Mouse (Mus musculus) C2C12 (cell line): ENCODE results near the gene Kcne4. TPM values are rescaled to one million over a fixed set of nuclear protein-coding genes. Genes with fewer than 3 reads are reported as not detected.

ENCODE experiments used
- H3K27me3 ChIP-seq: one replicate; pipeline ENCODE4 v1.6.1; 2011; ENCODE audit not compliant: control insufficient read depth, insufficient read depth, insufficient read length
- H3K36me3 ChIP-seq: one replicate; pipeline ENCODE4 v1.6.1; 2011; ENCODE audit not compliant: control insufficient read depth, insufficient read depth
- H3K4me3 ChIP-seq: one replicate; pipeline ENCODE4 v1.5.1; 2011; ENCODE audit warnings: mild to moderate bottlenecking, control low read depth; ENCODE audit not compliant: poor library complexity, insufficient read depth, severe bottlenecking
- H3K79me2 ChIP-seq: one replicate; pipeline ENCODE4 v1.6.1; 2011; ENCODE audit not compliant: control insufficient read depth, insufficient read depth
- H3K79me3 ChIP-seq: one replicate; pipeline ENCODE4 v1.6.1; 2011; ENCODE audit warnings: low read depth, control low read depth
- H3ac ChIP-seq: one replicate; pipeline ENCODE3; 2011; ENCODE audit warnings: low read depth; ENCODE audit not compliant: control insufficient read depth, insufficient read length
- CEBPB ChIP-seq: IDR thresholded peaks from one replicate; pipeline ENCODE4 v1.6.1; 2011; ENCODE audit warnings: low read depth, mild to moderate bottlenecking, control low read depth, moderate library complexity
- CTCF ChIP-seq: IDR thresholded peaks from one replicate; pipeline ENCODE4 v1.5.1; 2011; ENCODE audit not compliant: control insufficient read depth, insufficient read depth, insufficient read length
- FOSL1 ChIP-seq: IDR thresholded peaks from one replicate; pipeline ENCODE4 v1.8.0; 2011; ENCODE audit warnings: mild to moderate bottlenecking, low read length; ENCODE audit not compliant: poor library complexity, insufficient read depth, severe bottlenecking
- MAX ChIP-seq: IDR thresholded peaks from one replicate; pipeline ENCODE4 v1.6.1; 2011; ENCODE audit warnings: mild to moderate bottlenecking, control low read depth
- MYOD1 ChIP-seq: IDR thresholded peaks from one replicate; pipeline ENCODE4 v1.6.1; 2011; ENCODE audit warnings: low read depth; ENCODE audit not compliant: control insufficient read depth, insufficient read length
- MYOG ChIP-seq: IDR thresholded peaks from one replicate; pipeline ENCODE4 v1.6.1; 2011; ENCODE audit not compliant: control insufficient read depth, insufficient read length; ENCODE audit errors: extremely low read depth
- USF1 ChIP-seq: IDR thresholded peaks from one replicate; pipeline ENCODE4 v1.6.1; 2011; ENCODE audit warnings: low read depth, mild to moderate bottlenecking, control low read depth, moderate library complexity
- polyA plus RNA-seq: library from polyadenylated mRNA; unstranded; fragments of >200 nt; fragmentation: generic; extraction: Trizol; gene quantifications from one replicate; pipeline ENCODE4 v1.2.1, GENCODE M21; 2012; ENCODE audit warnings: missing spikeins

The Kcne4 gene
- polyA plus RNA-seq, 1 experiment, result 0.04 TPM

- no peak for TF ChIP-seq CTCF
- no peak for TF ChIP-seq CEBPB
- no peak overlapping the region for H3K4me3 ChIP-seq
- no peaks in the 10 kb centered on the region for H3K79me3 ChIP-seq
- no peaks in the 10 kb centered on the region for H3K27me3 ChIP-seq
- no peak overlapping the region for H3ac ChIP-seq
- H3K36me3 ChIP-seq, result no peaks in the 10 kb centered on the region
- H3K79me2 ChIP-seq, result no peaks in the 10 kb centered on the region
Measured at GRCm38 (mm10) chr1:78821111-78821510, 4.6 kb downstream of the Kcne4 start.

GRCm38 (mm10) chr1:78821733-78822430 lies 5.3 kb downstream of the Kcne4 start:
- no peaks in the 10 kb centered on the region for H3K79me2 ChIP-seq
- H3K79me3 ChIP-seq, result no peaks in the 10 kb centered on the region
- no peak overlapping the region for H3K4me3 ChIP-seq
- TF ChIP-seq MYOD1 (no peak), CEBPB (no peak), CTCF (no peak), USF1 (no peak), MYOG (no peak), MAX (no peak), FOSL1 (no peak)
- no peak overlapping the region for H3ac ChIP-seq
- no peaks in the 10 kb centered on the region for H3K36me3 ChIP-seq
- no peaks in the 10 kb centered on the region for H3K27me3 ChIP-seq

GRCm38 (mm10) chr1:78825246-78825645 lies 8.7 kb downstream of the Kcne4 start:
- Histone ChIP-seq H3K79me3 (no peaks in the 10 kb centered on the region), H3K27me3 (no peaks in the 10 kb centered on the region), H3ac (no peak overlapping the region), H3K4me3 (no peak overlapping the region), H3K79me2 (no peaks in the 10 kb centered on the region), H3K36me3 (no peaks in the 10 kb centered on the region)
- TF ChIP-seq MYOG (no peak), USF1 (no peak), CTCF (no peak), MAX (no peak), FOSL1 (no peak), MYOD1 (no peak), CEBPB (no peak)

- H3K36me3 ChIP-seq, result no peaks in the 10 kb centered on the region
- no peaks in the 10 kb centered on the region for H3K79me3 ChIP-seq
- H3ac ChIP-seq, result no peak overlapping the region
- TF ChIP-seq MAX (no peak), FOSL1 (no peak), USF1 (no peak), MYOG (no peak), CTCF (no peak), CEBPB (no peak), MYOD1 (no peak)
- no peaks in the 10 kb centered on the region for H3K79me2 ChIP-seq
- H3K27me3 ChIP-seq, result no peaks in the 10 kb centered on the region
- H3K4me3 ChIP-seq, result no peak overlapping the region
Measured at GRCm38 (mm10) chr1:78838468-78838867, 21.9 kb downstream of the Kcne4 start.

- Histone ChIP-seq H3K4me3 (no peak overlapping the region), H3K27me3 (no peaks in the 10 kb centered on the region), H3K36me3 (no peaks in the 10 kb centered on the region), H3K79me2 (no peaks in the 10 kb centered on the region), H3ac (no peak overlapping the region), H3K79me3 (no peaks in the 10 kb centered on the region)
- TF ChIP-seq FOSL1, result no peak
- TF ChIP-seq MYOG, result no peak
- TF ChIP-seq MYOD1, result no peak
- TF ChIP-seq USF1, result no peak
- no peak for TF ChIP-seq CEBPB
- TF ChIP-seq CTCF, result no peak
- TF ChIP-seq MAX, result no peak
Measured at GRCm38 (mm10) chr1:78840769-78841168, 24.2 kb downstream of the Kcne4 start.

- no peak overlapping the region for H3K4me3 ChIP-seq
- no peaks in the 10 kb centered on the region for H3K27me3 ChIP-seq
- no peaks in the 10 kb centered on the region for H3K79me3 ChIP-seq
- H3K79me2 ChIP-seq, result no peaks in the 10 kb centered on the region
- no peak for TF ChIP-seq CEBPB
- no peak for TF ChIP-seq MAX
- no peak overlapping the region for H3ac ChIP-seq
- H3K36me3 ChIP-seq, result no peaks in the 10 kb centered on the region
Measured at GRCm38 (mm10) chr1:78845661-78846060, 29.1 kb downstream of the Kcne4 start.
